Mouse (Mus musculus) heart, embryonic 13.5 days (tissue): Measurements from ENCODE around the gene Hk1. TPM values are rescaled to one million over a fixed set of nuclear protein-coding genes. Genes with fewer than 3 reads are reported as not detected.
A peak's percentile ranks its signal among the peaks of the same experiment; 100 is the strongest.
"Not testable (repeated sequence)": the region's sequence is repeated elsewhere in the genome, so short reads cannot be mapped to it uniquely, and the experiment has no call there.

Source experiments
- ATAC-seq: fragments of 200-750 bp; cut with Nextera tagmentation; 2 replicates; pipeline ENCODE4 v1.8.0; 2017; ENCODE audit warnings: moderate TSS enrichment; ENCODE audit not compliant: insufficient number of reproducible peaks, low FRiP score, low TSS enrichment; ENCODE audit errors: extremely low read depth
- H3K27ac ChIP-seq: fragments of 300-500 bp; sonication (generic); replicated peaks from 2 replicates; pipeline ENCODE4 v1.5.1; 2015; ENCODE audit warnings: moderate library complexity, mild to moderate bottlenecking, inconsistent platforms
- H3K27me3 ChIP-seq: fragments of 300-500 bp; sonication (generic); replicated peaks from 2 replicates; pipeline ENCODE4 v1.6.1; 2015; ENCODE audit warnings: mild to moderate bottlenecking, inconsistent platforms
- H3K36me3 ChIP-seq: fragments of 300-500 bp; sonication (generic); 2 replicates; pipeline ENCODE4 v1.6.1; 2015; ENCODE audit warnings: mild to moderate bottlenecking, inconsistent platforms
- H3K4me1 ChIP-seq: fragments of 300-500 bp; sonication (generic); 2 replicates; pipeline ENCODE4 v1.6.1; 2015; ENCODE audit warnings: inconsistent platforms
- H3K4me2 ChIP-seq: fragments of 300-500 bp; sonication (generic); 2 replicates; pipeline ENCODE4 v1.6.1; 2015; ENCODE audit warnings: inconsistent platforms, mild to moderate bottlenecking, moderate library complexity
- H3K4me3 ChIP-seq: fragments of 300-500 bp; sonication (generic); 2 replicates; pipeline ENCODE4 v1.5.1; 2015; ENCODE audit warnings: moderate library complexity, mild to moderate bottlenecking, inconsistent platforms
- H3K9ac ChIP-seq: fragments of 300-500 bp; sonication (generic); 2 replicates; pipeline ENCODE4 v1.6.1; 2015; ENCODE audit warnings: inconsistent platforms, mild to moderate bottlenecking, moderate library complexity
- H3K9me3 ChIP-seq: fragments of 300-500 bp; sonication (generic); 2 replicates; pipeline ENCODE4 v1.6.1; 2016; ENCODE audit warnings: inconsistent platforms
- WGBS: fragments of 180-500 bp; shearing (Covaris S2); methylation state at CpG from one replicate; pipeline ENCODE4 v1.1.7; 2015; ENCODE audit warnings: mixed read lengths; 5-methylcytosine and 5-hydroxymethylcytosine counted together
- polyA plus RNA-seq: library from polyadenylated mRNA; unstranded; fragments of >200 nt; fragmentation: Nextera tagmentation; extraction: Ambion mirVana; gene quantifications from 2 replicates; pipeline ENCODE4 v1.2.1, GENCODE M21; 2015

Hk1 gene
- polyA plus RNA-seq, 1 experiment from 2014 or later: 163 TPM

DNA sequence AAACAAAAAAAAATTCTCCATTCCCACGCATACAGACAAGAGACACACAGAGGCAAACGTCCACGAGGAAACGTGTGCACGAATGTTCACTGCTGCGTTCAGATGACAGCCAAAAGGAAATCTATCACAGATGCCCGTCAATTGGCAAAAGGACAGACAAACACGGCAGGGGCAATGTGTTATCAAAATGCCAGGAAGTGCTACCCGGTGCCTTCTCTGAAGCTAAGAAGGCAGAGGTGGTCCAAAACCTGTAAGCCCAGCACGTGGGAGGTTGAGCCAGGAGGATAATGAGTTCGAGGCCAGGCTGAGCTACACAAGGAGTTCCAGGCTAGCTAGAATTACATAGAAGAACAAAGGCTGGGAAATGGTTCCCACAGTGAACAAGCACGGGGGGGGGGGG, 47.9 kb downstream of the Hk1 start:
- no peak for ATAC-seq
- H3K27me3 ChIP-seq: no peaks in the 10 kb centered on the region
- WGBS: 59% methylated on average over 11 of the region's 12 CpGs
- H3K9ac ChIP-seq: peak overlapping the region; percentile 81
- no peaks in the 10 kb centered on the region for H3K9me3 ChIP-seq
- H3K4me2 ChIP-seq: peak overlapping the region; percentile 68
- H3K36me3 ChIP-seq: no peaks in the 10 kb centered on the region; the same call in 1 of the 2 replicates
- H3K27ac ChIP-seq: peak overlapping the region; percentile 93
- peaks cover 98% of the 10 kb centered on the region for H3K4me1 ChIP-seq
- H3K4me3 ChIP-seq: peak overlapping the region; percentile 38

DNA sequence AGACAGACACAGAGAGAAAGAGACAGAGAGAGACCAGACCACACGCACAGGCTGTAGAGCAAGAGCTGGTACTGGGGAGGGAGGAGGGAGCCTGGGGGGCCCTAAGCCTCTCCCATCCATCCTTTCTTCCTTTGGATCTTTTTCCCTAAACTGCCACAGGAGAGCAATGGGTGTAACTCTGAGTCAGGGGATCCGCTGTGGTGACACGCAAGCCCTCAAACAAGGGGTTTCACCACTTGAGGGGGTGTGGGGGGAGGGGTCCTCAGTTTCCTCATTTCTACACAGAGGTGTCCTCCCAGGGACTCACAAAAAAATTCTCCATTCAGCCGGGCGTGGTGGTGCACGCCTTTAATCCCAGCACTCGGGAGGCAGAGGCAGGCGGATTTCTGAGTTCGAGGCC, 48.4 kb downstream of the Hk1 start:
- no peak overlapping the region for H3K4me3 ChIP-seq
- H3K9ac ChIP-seq: 0 out of 2 replicates have a peak overlapping the region, but pooled peaks have one; percentile 71
- peak overlapping the region; percentile 68; the same call in 1 of the 2 replicates for H3K4me2 ChIP-seq
- WGBS: 85% methylated on average over 9 of the region's 9 CpGs
- peak overlapping the region; percentile 93 for H3K27ac ChIP-seq
- no peak for ATAC-seq
- H3K27me3 ChIP-seq: no peaks in the 10 kb centered on the region
- H3K9me3 ChIP-seq: no peaks in the 10 kb centered on the region
- H3K36me3 ChIP-seq: no peaks in the 10 kb centered on the region; the same call in 1 of the 2 replicates
- H3K4me1 ChIP-seq: peaks cover 98% of the 10 kb centered on the region

DNA sequence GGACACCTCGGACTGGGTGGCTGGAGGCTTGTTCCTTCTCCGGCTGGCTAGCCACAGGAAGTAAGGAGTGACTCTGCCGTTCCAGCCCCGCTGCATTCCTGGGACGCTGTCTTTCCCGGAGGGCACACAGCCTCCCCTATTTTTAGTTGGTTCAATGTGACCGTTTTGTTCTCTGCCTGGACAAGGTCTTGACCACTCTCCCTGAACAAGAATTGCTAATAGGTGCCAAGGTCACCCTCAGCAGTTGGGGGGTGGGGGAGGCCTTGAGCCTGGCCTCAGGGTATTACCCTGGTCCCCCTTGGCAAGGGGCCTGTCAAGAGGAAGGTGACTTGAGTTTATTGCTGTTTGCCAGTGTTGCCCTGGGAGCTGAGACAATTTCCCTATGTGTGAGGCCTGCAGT, 49.9 kb downstream of the Hk1 start:
- 38% methylated on average over 7 of the region's 7 CpGs for WGBS
- peak; percentile 17; the same call in 1 of the 2 replicates for ATAC-seq
- H3K4me3 ChIP-seq: no peak overlapping the region
- peak overlapping the region; percentile 71 for H3K9ac ChIP-seq
- H3K4me1 ChIP-seq: peaks cover 92% of the 10 kb centered on the region
- H3K36me3 ChIP-seq: peaks cover 8% of the 10 kb centered on the region
- peak overlapping the region; percentile 68 for H3K4me2 ChIP-seq
- no peaks in the 10 kb centered on the region for H3K9me3 ChIP-seq
- H3K27me3 ChIP-seq: no peaks in the 10 kb centered on the region
- peak overlapping the region; percentile 93 for H3K27ac ChIP-seq

DNA sequence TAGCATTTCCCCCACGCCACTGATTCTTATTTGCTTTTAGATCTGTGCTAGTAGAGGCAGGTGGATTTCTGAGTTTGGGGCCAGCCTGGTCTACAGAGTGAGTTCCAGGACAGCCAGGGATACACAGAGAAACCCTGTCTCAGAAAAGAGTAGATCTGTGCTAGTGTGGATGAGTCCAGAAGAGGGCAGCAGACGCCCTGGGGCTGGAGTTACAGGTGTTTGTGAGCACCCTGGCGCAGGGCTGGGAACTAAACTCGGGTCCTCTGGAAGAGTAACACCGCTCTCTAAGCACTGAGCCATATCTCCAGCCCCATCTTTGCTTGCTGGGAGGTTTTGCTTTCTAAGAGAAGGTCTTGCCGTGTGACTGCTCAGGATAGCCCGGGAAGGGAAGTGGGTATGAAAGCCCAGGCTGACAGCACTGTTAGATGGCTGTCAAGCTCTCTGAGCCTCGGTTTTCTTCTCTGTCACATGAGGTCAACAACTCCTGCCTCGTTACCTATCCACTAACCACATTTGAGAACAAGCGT, 50.8 kb downstream of the Hk1 start:
- Histone ChIP-seq H3K9ac (peak overlapping the region; percentile 71), H3K4me1 (peaks cover 85% of the 10 kb centered on the region), H3K27me3 (no peaks in the 10 kb centered on the region), H3K27ac (peak overlapping the region; percentile 93), H3K4me2 (peak overlapping the region; percentile 41; the same call in 1 of the 2 replicates), H3K9me3 (no peaks in the 10 kb centered on the region), H3K4me3 (no peak overlapping the region), H3K36me3 (peaks cover 11% of the 10 kb centered on the region)
- ATAC-seq: no peak
- 80% methylated on average over 10 of the region's 10 CpGs for WGBS

DNA sequence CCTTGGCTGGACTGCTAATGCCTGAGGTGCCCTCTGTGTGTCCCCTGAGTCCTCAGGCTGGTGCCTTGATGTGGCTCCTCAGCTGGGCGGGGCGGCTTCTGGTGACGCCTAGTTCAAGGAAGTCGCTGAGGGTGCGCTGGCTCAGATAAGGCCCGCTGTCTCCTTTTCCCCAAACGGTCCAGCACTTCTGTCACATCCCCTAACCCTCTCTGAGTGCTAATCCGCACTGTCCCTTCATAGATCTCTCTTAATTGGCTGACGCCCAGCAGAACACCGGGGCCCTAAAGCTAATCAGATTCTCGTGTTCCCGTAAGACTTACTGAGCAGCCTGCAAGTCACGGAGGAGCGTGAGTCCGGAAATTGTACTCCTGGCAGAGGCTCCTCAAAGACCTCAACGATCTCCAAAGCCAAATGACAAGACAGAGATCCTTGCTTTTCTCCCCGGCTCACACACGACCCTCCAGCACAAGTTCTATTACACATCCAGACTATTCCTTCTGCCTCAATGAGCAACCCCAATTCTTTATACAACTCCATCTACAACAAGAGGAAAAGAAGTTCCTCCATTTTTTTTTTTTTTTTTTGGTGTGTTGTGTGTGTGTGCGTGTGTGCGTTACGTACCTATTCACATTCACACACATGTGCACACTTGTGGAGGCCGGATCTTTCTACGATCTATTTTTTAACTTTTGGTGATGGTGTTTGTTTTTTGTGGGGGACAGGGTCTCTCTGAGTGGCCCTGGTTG, 52.0 kb downstream of the Hk1 start:
- H3K27ac ChIP-seq: peak overlapping the region; percentile 93
- H3K4me2 ChIP-seq: peak overlapping the region; percentile 56
- 33% methylated on average over 23 of the region's 23 CpGs for WGBS
- H3K36me3 ChIP-seq: peaks cover 16% of the 10 kb centered on the region
- ATAC-seq: peak; percentile 49; the same call in 1 of the 2 replicates
- H3K4me1 ChIP-seq: peaks cover 73% of the 10 kb centered on the region
- peak overlapping the region; percentile 65 for H3K9ac ChIP-seq
- peak overlapping the region; percentile 16 for H3K4me3 ChIP-seq
- no peaks in the 10 kb centered on the region for H3K27me3 ChIP-seq
- no peaks in the 10 kb centered on the region for H3K9me3 ChIP-seq

DNA sequence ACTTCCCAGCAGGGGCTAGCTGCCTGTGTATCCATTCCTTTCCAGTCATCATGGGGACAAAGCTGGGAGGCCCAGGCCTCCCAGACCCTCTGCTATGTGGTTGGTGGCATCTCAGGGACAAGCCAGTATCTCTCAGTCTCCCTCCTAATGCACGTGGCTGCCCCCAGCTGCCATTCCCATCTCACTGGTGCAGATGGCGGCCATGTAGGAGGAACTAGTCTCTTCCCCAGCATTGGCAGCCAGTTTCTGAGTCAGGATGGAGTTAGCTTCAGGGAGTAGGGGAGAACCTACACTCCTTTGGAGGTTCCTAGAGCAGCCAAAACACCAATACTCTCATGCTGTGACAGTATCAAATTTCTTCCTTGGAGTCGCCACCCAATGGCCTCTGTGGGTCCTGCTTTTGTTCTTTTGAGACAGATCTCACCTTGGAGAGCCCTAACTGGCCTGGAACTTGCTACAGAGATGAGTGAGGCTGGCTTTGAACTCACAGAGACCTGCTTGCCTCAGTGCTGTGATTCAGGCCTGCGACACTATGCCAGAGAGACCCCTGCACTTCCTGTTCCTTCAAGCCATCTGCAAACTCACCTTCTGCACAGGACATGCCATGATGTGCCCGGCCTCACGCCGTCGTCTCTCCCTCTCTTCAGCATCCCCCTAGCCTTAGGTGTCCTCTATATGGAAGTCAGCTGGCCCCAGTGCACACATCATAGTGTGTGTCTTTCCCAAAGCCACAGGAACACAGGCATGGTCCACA, 52.7 kb downstream of the Hk1 start:
- no peak; the same call in 1 of the 2 replicates for ATAC-seq
- Histone ChIP-seq H3K27ac (peak overlapping the region; percentile 93), H3K27me3 (no peaks in the 10 kb centered on the region), H3K9ac (peak overlapping the region; percentile 65), H3K9me3 (no peaks in the 10 kb centered on the region), H3K36me3 (peaks cover 16% of the 10 kb centered on the region), H3K4me3 (peak overlapping the region; percentile 16), H3K4me2 (peak overlapping the region; percentile 56), H3K4me1 (peaks cover 65% of the 10 kb centered on the region)
- 67% methylated on average over 8 of the region's 8 CpGs for WGBS

DNA sequence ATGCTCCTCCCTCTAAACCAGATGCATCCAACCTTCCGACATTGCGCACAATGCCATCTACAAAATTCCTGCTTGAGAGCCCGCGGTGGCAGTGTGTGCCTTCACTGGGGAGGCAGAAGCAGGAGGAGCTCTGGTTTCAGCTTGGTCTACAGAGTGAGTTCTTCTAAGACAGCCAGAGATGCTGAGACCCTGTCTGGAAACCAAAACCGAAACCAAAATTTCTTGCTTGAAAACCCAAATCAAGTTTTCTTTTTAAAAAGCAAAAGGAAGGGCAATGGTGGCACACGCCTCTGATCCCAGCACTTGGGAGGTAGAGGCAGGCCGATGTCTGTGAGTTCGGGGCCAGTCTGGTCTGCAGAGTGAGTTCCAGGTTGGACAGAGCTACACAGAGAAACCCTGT, 53.7 kb downstream of the Hk1 start:
- Histone ChIP-seq H3K27ac (peak overlapping the region; percentile 40; the same call in 1 of the 2 replicates), H3K27me3 (no peaks in the 10 kb centered on the region), H3K9ac (no peak overlapping the region), H3K4me3 (no peak overlapping the region), H3K4me1 (peaks cover 65% of the 10 kb centered on the region), H3K36me3 (peaks cover 16% of the 10 kb centered on the region), H3K4me2 (no peak overlapping the region), H3K9me3 (no peaks in the 10 kb centered on the region)
- no peak for ATAC-seq
- 94% methylated on average over 8 of the region's 8 CpGs for WGBS

DNA sequence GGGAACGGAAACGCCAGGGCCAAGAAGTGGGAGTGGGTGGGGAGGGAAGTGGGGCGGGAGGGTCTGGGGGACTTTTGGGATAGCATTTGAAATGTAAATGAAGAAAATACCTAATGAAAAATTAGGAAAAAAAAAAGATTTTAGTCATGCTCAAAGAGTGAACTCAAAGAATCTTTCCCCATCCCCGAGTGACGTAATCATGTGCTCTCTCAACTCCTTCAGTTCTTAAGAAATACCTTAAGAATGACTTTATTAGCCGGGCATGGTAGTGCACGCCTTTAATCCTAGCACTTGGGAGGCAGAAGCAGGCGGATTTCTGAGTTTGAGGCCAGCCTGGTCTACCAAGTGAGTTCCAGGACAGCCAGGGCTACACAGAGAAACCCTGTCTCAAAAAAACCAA, 56.9 kb downstream of the Hk1 start:
- not testable (repeated sequence) for H3K9me3 ChIP-seq, H3K27me3 ChIP-seq, H3K4me2 ChIP-seq, H3K9ac ChIP-seq, ATAC-seq, H3K4me3 ChIP-seq, H3K27ac ChIP-seq
- H3K4me1 ChIP-seq: peaks cover 60% of the 10 kb centered on the region
- peaks cover 16% of the 10 kb centered on the region; the same call in 1 of the 2 replicates for H3K36me3 ChIP-seq
- 86% methylated on average over 8 of the region's 8 CpGs for WGBS

DNA sequence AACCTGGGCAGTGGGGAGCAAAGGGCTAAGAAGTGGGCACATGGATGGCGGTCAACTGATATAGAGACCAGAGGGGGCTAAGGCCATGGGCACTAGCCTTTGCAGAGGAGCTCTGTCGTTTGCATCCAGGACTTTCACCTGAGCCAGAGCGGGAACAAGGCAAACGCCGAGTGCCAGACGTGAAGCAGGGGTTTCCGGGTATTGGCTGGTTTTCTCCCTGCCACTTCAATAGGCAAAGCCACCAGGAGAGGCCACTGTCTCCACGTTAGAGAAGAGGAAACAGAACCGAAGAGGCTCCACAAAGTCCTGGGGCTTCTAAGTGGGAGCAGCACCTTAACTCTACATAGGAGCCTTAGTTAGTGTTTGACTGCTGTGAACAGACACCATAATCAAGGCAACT, 58.3 kb downstream of the Hk1 start:
- Histone ChIP-seq H3K4me3 (no peak overlapping the region), H3K27me3 (no peaks in the 10 kb centered on the region), H3K4me1 (peaks cover 60% of the 10 kb centered on the region), H3K36me3 (peaks cover 16% of the 10 kb centered on the region; the same call in 1 of the 2 replicates), H3K9ac (no peak overlapping the region), H3K4me2 (no peak overlapping the region), H3K27ac (no peak overlapping the region), H3K9me3 (no peaks in the 10 kb centered on the region)
- no peak for ATAC-seq
- 63% methylated on average over 9 of the region's 9 CpGs for WGBS

DNA sequence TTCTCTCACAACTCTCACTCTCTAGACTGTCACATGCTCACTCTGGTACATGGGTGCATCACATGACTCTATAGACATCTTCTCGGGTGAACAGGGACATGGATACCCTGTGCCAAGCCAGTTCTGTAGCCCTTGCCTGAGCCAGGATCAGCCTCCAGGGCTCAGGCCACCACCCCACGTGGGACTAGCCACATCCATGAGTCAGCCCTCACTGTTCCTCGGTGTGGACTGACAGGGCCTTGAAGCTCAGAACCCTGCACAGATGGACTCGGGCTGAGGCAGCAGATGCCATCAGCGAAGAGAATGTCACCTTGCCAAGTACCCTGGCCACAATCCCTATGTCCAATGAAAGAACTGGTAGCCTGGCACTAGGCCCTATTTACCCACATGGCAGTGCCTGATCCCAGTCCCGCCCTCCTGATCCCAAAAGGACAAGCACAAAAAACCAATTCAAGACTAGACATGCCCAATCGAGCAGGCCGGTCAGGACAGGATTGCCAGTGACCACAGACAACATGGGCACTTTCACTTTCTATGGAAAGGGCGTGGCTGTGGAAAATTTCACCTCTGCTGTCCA, 59.2 kb downstream of the Hk1 start:
- Histone ChIP-seq H3K4me1 (peaks cover 58% of the 10 kb centered on the region), H3K4me3 (no peak overlapping the region), H3K4me2 (no peak overlapping the region), H3K27me3 (no peaks in the 10 kb centered on the region), H3K9me3 (no peaks in the 10 kb centered on the region), H3K36me3 (peaks cover 17% of the 10 kb centered on the region), H3K27ac (no peak overlapping the region), H3K9ac (no peak overlapping the region)
- no peak for ATAC-seq
- WGBS: 78% methylated on average over 9 of the region's 9 CpGs

DNA sequence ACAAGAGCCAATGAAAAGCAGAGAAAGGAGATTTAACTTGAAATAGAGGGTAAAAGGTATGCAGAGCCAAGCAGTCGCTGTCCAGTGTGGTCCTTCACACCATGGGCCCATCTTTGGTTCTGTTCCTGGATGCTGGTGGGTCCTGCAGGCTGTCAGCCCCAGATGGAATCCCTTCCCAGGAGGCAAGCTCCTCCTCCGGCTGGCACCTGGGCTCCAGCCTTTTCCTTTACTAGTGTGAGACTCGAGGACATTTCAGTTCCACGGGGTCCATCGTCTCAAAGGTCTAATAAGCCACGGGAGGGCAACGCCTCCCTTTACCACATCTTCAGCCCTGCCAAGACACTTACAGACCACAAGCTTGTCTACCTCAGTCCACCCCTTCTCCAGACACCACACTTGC, 60.6 kb downstream of the Hk1 start:
- H3K36me3 ChIP-seq: peaks cover 26% of the 10 kb centered on the region
- 74% methylated on average over 7 of the region's 7 CpGs for WGBS
- H3K27me3 ChIP-seq: no peaks in the 10 kb centered on the region
- H3K9ac ChIP-seq: no peak overlapping the region
- no peak overlapping the region for H3K27ac ChIP-seq
- no peak overlapping the region for H3K4me3 ChIP-seq
- peaks cover 63% of the 10 kb centered on the region for H3K4me1 ChIP-seq
- H3K9me3 ChIP-seq: no peaks in the 10 kb centered on the region
- H3K4me2 ChIP-seq: no peak overlapping the region
- no peak for ATAC-seq
